Mouse (Mus musculus) regulatory T cell (primary cell): Measurements from ENCODE around the gene Urad.

ENCODE experiments used
- in situ Hi-C: fragments of 300-600 bp; cut with MboI, MseI; formaldehyde crosslinking; loops from one replicate; pipeline ENCODE4 v1.15.1; 2025; ENCODE audit warnings: high pct_unique_total_duplicates

The Urad gene

DNA sequence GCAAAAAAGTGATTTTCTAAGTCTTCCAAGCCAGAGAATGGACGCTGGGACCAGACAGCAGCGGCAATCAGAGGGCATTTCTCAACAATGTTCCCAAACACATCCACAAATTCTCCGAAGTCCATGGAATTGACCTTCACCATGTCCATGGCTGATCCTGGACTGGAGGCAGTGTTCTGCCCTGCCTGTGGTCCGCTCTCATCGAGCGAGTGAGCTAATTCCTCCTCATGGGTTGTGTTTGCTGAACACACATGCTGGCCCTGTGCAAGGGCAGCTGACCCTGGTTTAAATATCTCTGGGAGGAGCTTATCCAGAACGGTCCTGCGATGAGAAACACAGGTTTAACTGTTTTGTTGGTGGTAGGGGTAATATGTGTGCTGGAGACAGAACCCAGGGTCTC is at the start of gene Urad:
Gene Urad, minus strand, starts transcription at position 258 of the 400 bp plus-strand sequence.
- in situ Hi-C loops = loop anchor here (5.0 kb wide), 1 partner anchor 410 kb away; no protein-coding TSS in a partner anchor

DNA sequence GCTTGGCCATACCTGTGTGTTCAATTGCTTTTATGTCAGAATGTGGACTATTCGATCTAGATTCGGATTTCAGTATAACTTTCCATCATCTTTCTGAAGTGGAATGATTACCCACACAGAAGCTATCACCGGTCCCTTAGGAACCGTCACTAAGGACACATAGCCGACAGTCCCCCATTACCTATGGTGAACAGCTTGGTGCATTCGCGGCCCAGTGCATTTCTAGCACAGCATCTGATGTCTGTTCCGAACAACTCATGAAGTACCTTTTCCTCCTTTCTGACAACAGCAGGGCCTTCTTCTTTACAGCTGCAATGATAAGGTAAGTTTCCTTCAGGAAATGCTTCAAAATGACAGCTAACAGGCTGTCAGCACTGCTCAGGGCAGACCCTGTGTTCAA is 48.0 kb upstream of the Urad start:
- in situ Hi-C loops = no loop called here

DNA sequence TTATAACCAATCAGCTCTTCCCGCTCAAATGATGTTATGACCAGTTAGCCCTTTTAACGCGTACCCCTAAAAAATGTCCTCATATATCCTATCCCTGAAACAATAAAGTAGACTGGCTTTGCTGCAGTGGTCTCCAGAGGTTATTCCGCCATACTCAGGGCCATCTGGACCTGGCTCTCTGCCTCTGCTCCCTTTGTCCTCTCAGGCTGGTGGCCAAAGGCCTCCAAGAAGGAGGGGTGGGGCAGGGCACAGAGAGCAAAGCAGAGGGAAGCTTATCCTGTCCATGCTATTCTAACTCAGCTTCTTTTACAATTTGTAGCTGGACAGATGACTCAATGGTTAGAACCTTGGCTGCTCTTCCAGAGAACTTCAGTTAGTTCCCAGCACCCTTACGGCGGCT is 46.0 kb upstream of the Urad start:
- in situ Hi-C loops = no loop called here

DNA sequence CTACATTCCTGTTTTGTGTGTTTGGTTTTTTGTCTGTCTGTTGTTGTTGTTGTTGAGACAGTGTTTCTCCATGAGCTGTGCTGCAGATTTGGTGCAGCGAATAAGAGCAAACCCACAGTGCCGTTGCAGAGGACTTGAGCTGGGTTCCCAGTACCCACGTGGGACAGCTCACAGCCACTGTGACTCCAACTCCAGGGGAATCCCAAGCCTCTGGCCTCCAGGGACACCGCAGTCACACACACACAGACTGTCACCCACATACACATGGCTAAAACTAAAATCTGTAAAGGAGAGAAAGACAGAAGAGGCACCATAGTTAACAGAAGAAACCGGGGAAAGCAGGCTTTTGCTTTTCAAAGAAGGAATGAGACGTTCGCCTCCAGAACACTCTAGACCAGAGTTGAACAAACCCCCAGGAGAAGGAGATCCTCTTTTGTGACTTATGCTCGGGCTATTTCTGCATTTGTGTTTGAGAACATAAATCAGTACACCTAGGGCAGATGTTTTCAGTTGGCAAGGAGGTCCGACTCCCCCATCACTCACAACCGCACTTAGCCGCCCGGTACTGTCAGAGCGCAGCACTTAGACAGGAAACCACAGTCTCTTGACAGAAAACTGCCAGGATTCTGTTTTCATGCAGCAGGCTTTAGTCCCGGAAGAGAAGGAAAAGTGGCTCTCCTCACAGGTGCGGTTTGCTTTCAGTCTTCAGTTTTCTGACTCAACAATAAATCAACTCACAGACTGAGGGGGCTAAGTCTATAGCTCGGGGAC is 43.9 kb upstream of the Urad start:
- in situ Hi-C loops = no loop called here

DNA sequence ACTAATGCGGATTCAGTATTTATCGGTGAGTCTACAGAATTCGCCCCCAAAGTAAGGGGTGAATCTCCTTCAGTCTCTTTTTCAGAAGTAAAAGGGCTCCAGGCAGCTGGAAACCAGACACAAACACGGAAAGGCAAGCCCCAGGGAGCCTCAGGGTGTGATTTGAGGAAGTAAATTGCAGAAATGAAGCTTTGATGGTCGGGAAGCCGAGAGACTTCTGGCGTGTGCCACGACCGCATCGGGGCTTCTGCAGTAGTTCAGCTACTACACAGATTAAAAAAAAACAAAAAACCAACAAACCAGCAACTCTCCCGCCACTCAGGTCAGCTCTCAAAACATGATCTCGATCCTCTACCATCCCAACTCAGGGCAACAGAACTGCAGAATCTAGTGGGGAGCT is 40.8 kb upstream of the Urad start:
- in situ Hi-C loops = no loop called here

GRCm38 (mm10) chr5:147358481-147358880 is 36.2 kb upstream of the Urad start:
- in situ Hi-C loops = loop anchor here (10.0 kb wide), 1 partner anchor 506 kb away; the partner anchor contains the start of gene Pomp

DNA sequence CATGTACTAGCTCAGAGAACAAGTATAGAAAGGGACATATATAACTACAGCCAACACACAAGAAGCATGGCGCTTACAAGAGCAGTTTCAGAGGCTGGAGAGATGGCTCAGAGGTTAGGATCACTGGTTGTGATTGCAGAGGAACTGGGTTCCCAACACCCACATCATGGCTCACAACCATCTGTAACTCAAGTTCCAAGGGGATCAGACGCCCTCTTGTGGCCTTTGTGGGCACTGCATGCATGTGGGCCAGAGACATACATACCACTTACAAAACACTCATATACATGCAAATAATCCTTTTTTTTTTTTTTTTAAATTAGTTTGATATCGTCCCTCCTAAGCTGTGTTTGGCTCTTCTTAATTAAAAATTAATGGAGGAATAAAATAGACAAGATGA is 35.3 kb upstream of the Urad start:
- in situ Hi-C loops = loop anchor here (10.0 kb wide), 1 partner anchor 507 kb away; the partner anchor contains the start of gene Pomp

DNA sequence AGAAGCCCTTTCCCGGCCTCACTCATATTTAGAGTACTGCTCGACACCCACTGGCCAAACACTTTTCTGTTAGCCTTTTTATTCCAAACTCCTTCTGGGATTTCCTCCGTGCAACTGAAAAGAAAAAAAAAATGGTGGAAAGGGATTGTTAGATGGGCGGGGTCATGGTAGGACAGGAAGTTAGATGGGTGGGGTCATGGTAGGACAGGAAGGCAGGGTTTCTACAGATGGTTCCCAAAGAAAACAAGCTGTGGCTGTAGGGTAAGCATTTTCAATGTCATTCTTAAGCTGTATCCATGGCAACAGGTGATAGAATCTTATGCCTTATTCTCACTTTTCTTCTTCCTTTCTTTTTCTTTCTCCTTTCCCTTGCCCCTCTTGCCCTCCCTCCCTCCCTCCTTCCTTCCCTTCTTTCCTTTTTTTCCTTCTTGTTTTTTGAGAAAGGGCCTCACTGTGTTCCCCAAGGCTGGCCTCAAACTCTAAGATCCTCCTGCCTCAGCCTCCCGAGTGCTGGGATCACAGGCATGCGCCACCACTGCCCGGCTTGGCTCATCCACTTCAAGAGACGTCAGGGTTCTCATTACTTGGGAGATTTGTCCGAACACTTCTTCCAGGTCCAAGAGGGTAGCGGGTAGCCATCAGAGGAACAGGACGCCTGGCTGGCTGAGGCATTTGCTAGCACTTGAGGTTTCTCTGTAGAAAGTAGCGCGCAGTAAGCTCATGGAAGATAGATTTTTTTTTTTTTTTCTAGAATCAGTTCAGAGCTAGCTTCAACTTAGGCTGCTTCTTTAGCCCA is 34.2 kb upstream of the Urad start:
- in situ Hi-C loops = loop anchor here (10.0 kb wide), 1 partner anchor 508 kb away; the partner anchor contains the start of gene Pomp

GRCm38 (mm10) chr5:147355788-147356187 is 33.5 kb upstream of the Urad start:
- in situ Hi-C loops = loop anchor here (10.0 kb wide), 1 partner anchor 509 kb away; the partner anchor contains the start of gene Pomp

GRCm38 (mm10) chr5:147354985-147355384 is 32.7 kb upstream of the Urad start:
- in situ Hi-C loops = loop anchor here (10.0 kb wide), 1 partner anchor 510 kb away; the partner anchor contains the start of gene Pomp

DNA sequence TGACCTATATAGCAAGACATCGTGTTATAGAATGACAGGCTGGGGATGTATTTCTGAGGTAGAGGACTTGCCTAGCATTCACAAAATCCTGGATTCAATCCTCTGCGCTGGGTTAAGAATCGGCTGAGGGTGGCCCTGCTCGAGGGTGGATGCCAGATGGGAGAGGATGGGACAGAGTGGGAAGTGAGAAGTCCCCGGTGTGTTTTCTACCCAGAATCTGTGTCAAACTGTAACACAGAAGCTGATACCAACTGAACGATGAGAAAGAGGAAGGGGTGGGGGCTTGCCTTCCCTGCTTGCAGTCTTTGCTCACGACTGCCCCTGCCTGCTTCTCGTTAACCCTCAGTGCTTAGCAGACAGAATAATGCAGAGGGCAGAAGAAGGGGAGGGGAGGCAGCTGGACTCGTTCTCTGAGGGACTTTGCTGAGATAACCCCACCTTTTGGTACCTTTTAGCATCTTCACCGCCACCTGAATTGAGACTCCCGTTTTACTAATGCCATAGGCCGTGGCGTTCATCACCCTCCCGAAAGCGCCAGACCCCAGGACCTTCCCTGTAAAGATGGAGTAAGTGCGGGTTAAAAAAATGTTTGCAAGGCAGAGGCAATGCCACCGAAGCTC is 32.0 kb upstream of the Urad start:
- in situ Hi-C loops = loop anchor here (10.0 kb wide), 1 partner anchor 511 kb away; the partner anchor contains the start of gene Pomp

DNA sequence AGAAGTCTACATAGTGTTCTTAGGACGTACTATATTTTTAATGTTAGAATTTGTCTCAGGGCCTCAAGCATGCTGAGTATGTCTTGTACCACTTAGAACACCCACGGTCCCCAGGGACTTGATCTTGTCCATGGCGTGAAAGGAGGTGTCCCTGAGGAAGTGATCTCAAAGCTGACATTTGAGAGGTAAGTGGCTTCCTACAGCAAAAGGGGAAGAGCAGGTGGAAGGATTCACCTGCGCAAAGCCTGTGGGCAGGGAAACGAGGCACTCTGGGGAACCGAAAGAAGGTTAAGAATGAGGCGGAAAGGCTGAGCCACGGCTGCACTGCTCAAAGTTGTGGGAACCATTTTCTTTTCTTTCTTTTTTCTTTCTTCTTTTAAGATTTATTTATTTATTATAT is 29.7 kb upstream of the Urad start:
- in situ Hi-C loops = loop anchor here (10.0 kb wide), 1 partner anchor 513 kb away; the partner anchor contains the start of gene Pomp

DNA sequence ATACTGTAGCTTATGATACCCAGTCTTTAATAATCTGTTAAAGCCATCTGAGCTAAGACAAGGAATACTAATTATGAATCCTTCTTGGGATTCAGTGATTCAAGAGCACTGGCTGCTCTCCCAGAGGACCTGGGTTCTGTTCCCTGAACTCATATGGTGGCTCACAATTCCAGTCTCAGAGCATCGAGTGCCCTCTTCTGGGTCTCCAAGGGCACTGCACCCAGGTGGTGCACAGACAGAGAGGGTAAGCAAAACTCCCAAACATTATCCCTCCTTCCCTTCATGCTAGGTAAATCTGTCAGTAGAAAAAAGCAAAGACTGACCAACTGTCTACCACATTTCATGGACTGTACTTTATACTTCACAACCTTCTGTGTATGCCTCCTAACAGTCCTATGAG is 23.7 kb upstream of the Urad start:
- in situ Hi-C loops = loop anchor here (10.0 kb wide), 1 partner anchor 1569 kb away; no protein-coding TSS in a partner anchor

GRCm38 (mm10) chr5:147343904-147344303 is 21.7 kb upstream of the Urad start:
- in situ Hi-C loops = loop anchor here (10.0 kb wide), 1 partner anchor 1571 kb away; no protein-coding TSS in a partner anchor

DNA sequence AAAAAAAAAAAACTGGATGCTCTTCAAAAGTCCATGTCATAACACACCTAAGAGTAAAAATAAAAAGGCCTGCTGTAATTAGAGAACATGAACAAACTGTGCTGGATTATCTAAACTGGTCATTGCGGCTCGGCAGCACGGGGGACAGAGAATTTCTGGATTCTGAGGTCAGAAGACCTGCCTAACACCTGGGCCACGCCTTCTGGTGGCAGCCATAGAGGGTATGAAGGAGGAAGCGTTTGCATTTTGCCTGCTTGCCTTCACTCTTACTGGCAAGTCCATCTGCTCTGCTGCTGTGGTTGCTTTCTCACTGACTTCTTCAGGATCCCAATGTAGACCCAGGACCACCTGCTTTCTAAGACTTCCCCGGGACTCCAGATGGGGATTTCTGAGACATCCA is 20.7 kb upstream of the Urad start:
- in situ Hi-C loops = loop anchor here (10.0 kb wide), 1 partner anchor 1572 kb away; no protein-coding TSS in a partner anchor

GRCm38 (mm10) chr5:147340741-147341414 is 18.6 kb upstream of the Urad start:
- in situ Hi-C loops = loop anchor here (10.0 kb wide), 1 partner anchor 1574 kb away; no protein-coding TSS in a partner anchor

DNA sequence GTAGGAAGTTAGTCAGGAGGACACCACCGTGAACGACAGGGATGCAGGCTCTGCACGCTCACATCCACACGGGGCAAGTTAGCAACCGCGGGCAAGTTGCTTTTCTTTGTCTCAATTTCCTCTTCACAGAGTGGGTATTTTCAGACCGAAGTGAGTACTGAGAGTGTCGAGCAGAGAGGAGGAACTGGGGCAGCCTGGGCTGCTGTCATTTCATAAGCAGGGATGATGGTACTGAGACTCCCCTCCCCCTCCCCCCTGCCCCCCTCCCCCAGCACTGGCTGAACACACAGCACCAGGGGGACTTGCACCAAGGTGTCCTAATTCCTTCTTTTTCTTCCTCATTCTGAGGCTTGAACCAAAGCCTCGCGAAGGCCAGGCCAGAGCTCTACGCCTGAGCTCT is 17.3 kb upstream of the Urad start:
- in situ Hi-C loops = no loop called here

DNA sequence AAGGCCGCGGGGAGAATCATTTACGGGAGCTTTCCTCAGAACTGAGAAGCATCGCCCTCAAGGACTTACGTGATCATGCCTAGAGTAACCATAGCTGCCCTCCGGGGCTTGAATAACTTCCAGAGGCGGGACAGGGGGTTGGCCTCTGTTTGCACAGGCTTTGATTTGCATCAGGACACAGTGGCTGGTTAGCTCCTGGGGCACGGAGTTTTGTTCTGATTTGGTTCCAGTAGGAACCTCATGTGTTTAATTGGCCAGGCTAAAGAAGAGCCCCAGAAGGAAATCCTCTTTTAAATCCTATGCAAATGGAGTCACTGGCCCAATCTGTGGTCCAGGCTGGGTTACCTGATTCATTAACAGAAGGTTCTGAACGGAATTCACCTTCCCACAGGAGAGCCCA is 16.7 kb upstream of the Urad start:
- in situ Hi-C loops = no loop called here

DNA sequence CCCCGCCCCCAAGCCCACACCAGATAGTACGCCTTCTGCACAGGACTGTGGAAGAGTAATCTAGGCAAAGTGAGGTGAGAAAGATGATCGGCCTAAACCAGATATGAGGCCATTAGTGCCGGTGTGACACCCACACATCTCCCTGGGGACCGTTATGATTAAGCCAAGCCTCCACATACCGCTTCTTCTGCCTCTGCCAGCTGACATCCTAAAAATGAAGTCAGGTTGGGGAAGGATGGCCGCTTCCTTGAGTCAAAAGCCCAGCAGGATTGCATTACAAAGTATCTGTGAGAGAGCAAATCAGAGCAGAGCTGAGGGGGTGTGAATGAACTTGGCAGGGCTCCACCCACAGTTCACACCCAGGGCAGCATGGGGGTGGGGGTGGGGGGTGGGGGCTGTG is 10.5 kb upstream of the Urad start:
- in situ Hi-C loops = no loop called here

GRCm38 (mm10) chr5:147331547-147331946 is 9.3 kb upstream of the Urad start:
- in situ Hi-C loops = no loop called here

- in situ Hi-C loops = no loop called here
Measured at GRCm38 (mm10) chr5:147329946-147330345, 7.7 kb upstream of the Urad start.
